Mouse (Mus musculus): Measurements from ENCODE around the gene Tmem229a. TPM values are rescaled to one million over a fixed set of nuclear protein-coding genes. Genes with fewer than 3 reads are reported as not detected.

Tmem229a gene
- polyA plus RNA-seq, 1 experiment = not detected

DNA sequence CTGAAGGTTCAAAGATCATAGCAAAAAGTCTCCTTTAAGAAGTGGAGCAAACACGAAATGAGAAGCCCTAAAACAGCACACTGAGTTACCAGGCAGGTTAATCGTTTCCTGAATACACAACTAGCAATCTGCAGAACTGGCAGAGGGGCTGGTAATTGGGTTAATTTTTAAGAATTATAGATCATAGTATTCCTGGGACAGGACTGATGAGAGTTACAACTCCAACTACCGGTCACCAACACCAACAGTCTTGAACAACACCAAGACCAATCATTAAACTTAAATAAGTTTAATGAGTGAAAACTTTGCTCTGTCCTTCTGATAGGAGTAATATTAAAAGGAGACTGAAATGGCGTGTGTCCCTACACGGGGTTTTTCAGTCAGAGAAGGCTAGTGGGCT is 3.8 kb downstream of the Tmem229a start:
- TF ChIP-seq USF1 (IDR thresholded peaks at IDR 0.05; ENCODE audit: low read depth) (no peak), MYOD1 (IDR thresholded peaks at IDR 0.05; ENCODE audit: control insufficient read depth, insufficient read length, low read depth) (no peak), CTCF (IDR thresholded peaks at IDR 0.05; ENCODE audit: control insufficient read depth, insufficient read depth, insufficient read length) (no peak), CEBPB (IDR thresholded peaks at IDR 0.05; ENCODE audit: low read depth) (no peak), MAX (IDR thresholded peaks at IDR 0.05) (no peak), MYOG (IDR thresholded peaks at IDR 0.05; ENCODE audit: control insufficient read depth, extremely low read depth, insufficient read length) (no peak), FOSL1 (IDR thresholded peaks at IDR 0.05; ENCODE audit: insufficient read depth, low read length, poor library complexity, severe bottlenecking) (no peak)
- Histone ChIP-seq H3ac (ENCODE audit: control insufficient read depth, insufficient read length, low read depth) (no peak overlapping the region), H3K27me3 (ENCODE audit: control insufficient read depth, insufficient read depth, insufficient read length) (no peaks in the 10 kb centered on the region), H3K79me2 (ENCODE audit: control insufficient read depth, insufficient read depth) (no peaks in the 10 kb centered on the region), H3K4me3 (ENCODE audit: insufficient read depth, poor library complexity, severe bottlenecking) (no peak overlapping the region), H3K79me3 (ENCODE audit: low read depth) (no peaks in the 10 kb centered on the region), H3K36me3 (ENCODE audit: control insufficient read depth, insufficient read depth) (no peaks in the 10 kb centered on the region)

DNA sequence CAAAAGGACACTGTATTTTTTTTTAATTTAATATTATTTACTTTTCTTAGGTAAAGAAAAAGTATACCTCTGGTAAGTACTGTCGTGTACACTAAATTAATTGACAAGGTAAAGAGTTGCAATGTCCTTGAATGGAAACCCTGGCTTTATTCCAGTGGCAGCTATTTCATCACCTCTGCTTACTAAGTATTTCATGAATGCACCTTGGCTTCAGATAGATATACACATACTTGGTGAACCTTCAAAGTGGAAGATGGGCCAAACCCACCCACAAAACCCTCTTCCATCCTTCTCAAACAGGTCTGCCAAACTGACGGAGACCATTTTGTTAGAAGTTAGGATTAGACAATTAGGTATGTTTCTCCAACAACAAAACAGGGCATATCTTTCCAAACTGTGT is 5.4 kb downstream of the Tmem229a start:
- H3K4me3 ChIP-seq (ENCODE audit: insufficient read depth, poor library complexity, severe bottlenecking) = no peak overlapping the region
- H3ac ChIP-seq (ENCODE audit: control insufficient read depth, insufficient read length, low read depth) = no peak overlapping the region
- H3K79me2 ChIP-seq (ENCODE audit: control insufficient read depth, insufficient read depth) = no peaks in the 10 kb centered on the region
- H3K36me3 ChIP-seq (ENCODE audit: control insufficient read depth, insufficient read depth) = no peaks in the 10 kb centered on the region
- no peaks in the 10 kb centered on the region for H3K27me3 ChIP-seq (ENCODE audit: control insufficient read depth, insufficient read depth, insufficient read length)
- no peak for TF ChIP-seq FOSL1 (IDR thresholded peaks at IDR 0.05; ENCODE audit: insufficient read depth, low read length, poor library complexity, severe bottlenecking)
- H3K79me3 ChIP-seq (ENCODE audit: low read depth) = no peaks in the 10 kb centered on the region

GRCm38 (mm10) chr6:24925076-24925785 is 30.9 kb downstream of the Tmem229a start:
- no peaks in the 10 kb centered on the region for H3K79me2 ChIP-seq (ENCODE audit: control insufficient read depth, insufficient read depth)
- TF ChIP-seq MYOG (IDR thresholded peaks at IDR 0.05; ENCODE audit: control insufficient read depth, extremely low read depth, insufficient read length) (no peak), USF1 (IDR thresholded peaks at IDR 0.05; ENCODE audit: low read depth) (no peak), FOSL1 (IDR thresholded peaks at IDR 0.05; ENCODE audit: insufficient read depth, low read length, poor library complexity, severe bottlenecking) (no peak), CEBPB (IDR thresholded peaks at IDR 0.05; ENCODE audit: low read depth) (no peak), MYOD1 (IDR thresholded peaks at IDR 0.05; ENCODE audit: control insufficient read depth, insufficient read length, low read depth) (no peak), MAX (IDR thresholded peaks at IDR 0.05) (no peak), CTCF (IDR thresholded peaks at IDR 0.05; ENCODE audit: control insufficient read depth, insufficient read depth, insufficient read length) (no peak)
- H3K4me3 ChIP-seq (ENCODE audit: insufficient read depth, poor library complexity, severe bottlenecking) = no peak overlapping the region
- no peak overlapping the region for H3ac ChIP-seq (ENCODE audit: control insufficient read depth, insufficient read length, low read depth)
- no peaks in the 10 kb centered on the region for H3K27me3 ChIP-seq (ENCODE audit: control insufficient read depth, insufficient read depth, insufficient read length)
- H3K36me3 ChIP-seq (ENCODE audit: control insufficient read depth, insufficient read depth) = no peaks in the 10 kb centered on the region
- no peaks in the 10 kb centered on the region for H3K79me3 ChIP-seq (ENCODE audit: low read depth)

- no peaks in the 10 kb centered on the region for H3K36me3 ChIP-seq (ENCODE audit: control insufficient read depth, insufficient read depth)
- H3K4me3 ChIP-seq (ENCODE audit: insufficient read depth, poor library complexity, severe bottlenecking) = no peak overlapping the region
- H3K27me3 ChIP-seq (ENCODE audit: control insufficient read depth, insufficient read depth, insufficient read length) = no peaks in the 10 kb centered on the region
- no peak overlapping the region for H3ac ChIP-seq (ENCODE audit: control insufficient read depth, insufficient read length, low read depth)
- no peaks in the 10 kb centered on the region for H3K79me3 ChIP-seq (ENCODE audit: low read depth)
- no peaks in the 10 kb centered on the region for H3K79me2 ChIP-seq (ENCODE audit: control insufficient read depth, insufficient read depth)
- TF ChIP-seq FOSL1 (IDR thresholded peaks at IDR 0.05; ENCODE audit: insufficient read depth, low read length, poor library complexity, severe bottlenecking) = no peak
- TF ChIP-seq USF1 (IDR thresholded peaks at IDR 0.05; ENCODE audit: low read depth) = no peak
- no peak for TF ChIP-seq MYOG (IDR thresholded peaks at IDR 0.05; ENCODE audit: control insufficient read depth, extremely low read depth, insufficient read length)
- no peak for TF ChIP-seq MYOD1 (IDR thresholded peaks at IDR 0.05; ENCODE audit: control insufficient read depth, insufficient read length, low read depth)
- TF ChIP-seq CEBPB (IDR thresholded peaks at IDR 0.05; ENCODE audit: low read depth) = no peak
- TF ChIP-seq CTCF (IDR thresholded peaks at IDR 0.05; ENCODE audit: control insufficient read depth, insufficient read depth, insufficient read length) = no peak
- TF ChIP-seq MAX (IDR thresholded peaks at IDR 0.05) = no peak
These were observed 42.5 kb downstream of the Tmem229a start for GRCm38 (mm10) chr6:24913591-24913990.

GRCm38 (mm10) chr6:24910728-24911105 is 45.4 kb downstream of the Tmem229a start:
- no peaks in the 10 kb centered on the region for H3K79me2 ChIP-seq (ENCODE audit: control insufficient read depth, insufficient read depth)
- H3ac ChIP-seq (ENCODE audit: control insufficient read depth, insufficient read length, low read depth) = no peak overlapping the region
- H3K27me3 ChIP-seq (ENCODE audit: control insufficient read depth, insufficient read depth, insufficient read length) = no peaks in the 10 kb centered on the region
- no peaks in the 10 kb centered on the region for H3K79me3 ChIP-seq (ENCODE audit: low read depth)
- no peak for TF ChIP-seq FOSL1 (IDR thresholded peaks at IDR 0.05; ENCODE audit: insufficient read depth, low read length, poor library complexity, severe bottlenecking)
- TF ChIP-seq MYOG (IDR thresholded peaks at IDR 0.05; ENCODE audit: control insufficient read depth, extremely low read depth, insufficient read length) = no peak
- TF ChIP-seq CEBPB (IDR thresholded peaks at IDR 0.05; ENCODE audit: low read depth) = no peak
- TF ChIP-seq MYOD1 (IDR thresholded peaks at IDR 0.05; ENCODE audit: control insufficient read depth, insufficient read length, low read depth) = no peak
- TF ChIP-seq MAX (IDR thresholded peaks at IDR 0.05) = no peak
- TF ChIP-seq USF1 (IDR thresholded peaks at IDR 0.05; ENCODE audit: low read depth) = no peak
- TF ChIP-seq CTCF (IDR thresholded peaks at IDR 0.05; ENCODE audit: control insufficient read depth, insufficient read depth, insufficient read length) = no peak
- no peaks in the 10 kb centered on the region for H3K36me3 ChIP-seq (ENCODE audit: control insufficient read depth, insufficient read depth)
- H3K4me3 ChIP-seq (ENCODE audit: insufficient read depth, poor library complexity, severe bottlenecking) = no peak overlapping the region

Measured in C2C12 (cell line).